In the genomic region with DNA sequence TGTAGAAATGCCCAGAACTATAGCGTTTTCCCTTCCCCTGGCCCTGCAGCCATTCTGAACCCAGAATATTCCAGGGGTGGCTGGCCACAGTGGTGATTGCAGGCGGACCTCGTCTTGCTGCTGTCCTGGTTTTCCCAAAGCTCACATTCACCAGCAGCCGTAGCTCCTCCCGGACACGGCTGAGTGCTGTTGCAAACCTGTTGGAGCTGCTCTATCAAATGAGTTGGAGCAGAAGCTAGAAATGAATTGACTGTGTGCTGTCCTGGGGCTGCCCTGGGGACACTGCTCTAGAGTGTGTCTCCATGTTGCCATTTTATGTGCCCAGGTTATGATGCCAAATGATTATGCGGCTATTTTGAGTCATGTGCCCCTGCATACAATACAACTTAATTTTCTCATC, we compare ENCODE assay signal across 22 mouse cellular contexts.
"Had no signal": no experiment of that assay in that cellular context is flagged by ENCODE, and none has a peak within 500 bp of the region (broad histone marks: within the 10 kb centered on the region; RNA-seq: fewer than 3 reads in every experiment).

No protein-coding gene starts in this region.

- DNase-seq: kidney, adult 9 months; kidney, postnatal 36 days; layer of hippocampus, postnatal 36 days; liver; lung, adult 18-20 months; lung, postnatal 14 days; right cerebral cortex, postnatal 25 days; spleen, adult 18-20 months; thymus, postnatal 25 days had no signal

- H3K27ac ChIP-seq: hindbrain, postnatal 0 days; left cerebral cortex, adult 2 months; limb, embryonic 12.5 days; liver, embryonic 12.5 days; liver, embryonic 15.5 days; lung, embryonic 15.5 days; macrophage; midbrain, embryonic 12.5 days; midbrain, embryonic 15.5 days; neural tube, embryonic 12.5 days; neural tube, embryonic 15.5 days had no signal

- H3K27me3 ChIP-seq: limb, embryonic 12.5 days; liver, embryonic 15.5 days; lung, embryonic 15.5 days; midbrain, embryonic 15.5 days; neural tube, embryonic 12.5 days; neural tube, embryonic 15.5 days had no signal

- H3K4me2 ChIP-seq: limb, embryonic 12.5 days; liver, embryonic 12.5 days; liver, embryonic 15.5 days; lung, embryonic 15.5 days; midbrain, embryonic 12.5 days; midbrain, embryonic 15.5 days; neural tube, embryonic 12.5 days; neural tube, embryonic 15.5 days had no signal

- H3K36me3 ChIP-seq: liver, embryonic 12.5 days; liver, embryonic 15.5 days; lung, embryonic 15.5 days; midbrain, embryonic 12.5 days; midbrain, embryonic 15.5 days; neural tube, embryonic 12.5 days; neural tube, embryonic 15.5 days had no signal

- H3K4me3 ChIP-seq: left cerebral cortex, adult 2 months; limb, embryonic 12.5 days; liver, embryonic 12.5 days; liver, embryonic 15.5 days; lung, embryonic 15.5 days; midbrain, embryonic 12.5 days; midbrain, embryonic 15.5 days; neural tube, embryonic 12.5 days; neural tube, embryonic 15.5 days had no signal

- ATAC-seq: hindbrain, postnatal 0 days; inflammation-experienced regulatory T-cells, adult 6 months; intestine, embryonic 16.5 days; liver, embryonic 12.5 days; midbrain, embryonic 15.5 days had no signal

- H3K9me3 ChIP-seq: limb, embryonic 12.5 days; liver, embryonic 12.5 days; liver, embryonic 15.5 days; lung, embryonic 15.5 days; midbrain, embryonic 12.5 days; midbrain, embryonic 15.5 days; neural tube, embryonic 12.5 days; neural tube, embryonic 15.5 days had no signal

- H3K9ac ChIP-seq: limb, embryonic 12.5 days; liver, embryonic 12.5 days; liver, embryonic 15.5 days; lung, embryonic 15.5 days; midbrain, embryonic 12.5 days; midbrain, embryonic 15.5 days; neural tube, embryonic 12.5 days; neural tube, embryonic 15.5 days had no signal

- H3K4me1 ChIP-seq: liver, embryonic 15.5 days had no signal
